Comparison of ENCODE assay signal across 1 mouse cellular context in genomic region chr7:98377257-98377656, GRCm38 (mm10).
TF ChIP-seq lines count a peak whose summit lies in the region.

No protein-coding gene starts in this region.

TF ChIP-seq in CH12.LX, 34 proteins besides CTCF, POLR2A, EP300 and RAD21:
- TF ChIP-seq USF2 (conservative IDR thresholded peaks at IDR 0.05; ENCODE audit: low read depth, low read length) (peak; percentile 28; the same call in 1 of the 2 replicates), IRF4 (IDR thresholded peaks at IDR 0.05; ENCODE audit: low read depth, low read length) (no peak), ELF1 (IDR thresholded peaks at IDR 0.05; ENCODE audit: low read depth, low read length) (no peak), MYC (IDR thresholded peaks at IDR 0.05; ENCODE audit: low read depth, low read length) (peak; percentile 53; the same call in 1 of the 2 replicates), MAFK (IDR thresholded peaks at IDR 0.05; ENCODE audit: insufficient replicate concordance, low read length) (no peak), ZNF384 (IDR thresholded peaks at IDR 0.05; ENCODE audit: low read depth, low read length) (no peak), USF1 (IDR thresholded peaks at IDR 0.05; ENCODE audit: low read depth, low read length) (peak; percentile 15; the same call in 1 of the 2 replicates), ETS1 (conservative IDR thresholded peaks at IDR 0.05; ENCODE audit: low read depth, low read length) (0 out of 2 replicates have a peak, but pooled peaks have one; percentile 33), NRF1 (IDR thresholded peaks at IDR 0.05; ENCODE audit: low read depth, low read length) (no peak), TBP (conservative IDR thresholded peaks at IDR 0.05; ENCODE audit: low read depth, low read length) (no peak), HCFC1 (IDR thresholded peaks at IDR 0.05; ENCODE audit: low read depth, low read length) (no peak), MAX (IDR thresholded peaks at IDR 0.05; ENCODE audit: low read length) (peak; percentile 41; the same call in 1 of the 2 replicates), KAT2A (IDR thresholded peaks at IDR 0.05; ENCODE audit: insufficient replicate concordance, low read length) (no peak), JUN (IDR thresholded peaks at IDR 0.05; ENCODE audit: insufficient read depth, low read depth, low read length) (no peak), RCOR1 (conservative IDR thresholded peaks at IDR 0.05; ENCODE audit: low read depth, low read length) (no peak), UBTF (IDR thresholded peaks at IDR 0.05; ENCODE audit: low read depth, low read length) (no peak), SMC3 (IDR thresholded peaks at IDR 0.05; ENCODE audit: low read depth, low read length) (no peak), ZMIZ1 (IDR thresholded peaks at IDR 0.05; ENCODE audit: low read depth, low read length) (no peak), POLR2AphosphoS2 (IDR thresholded peaks at IDR 0.05; ENCODE audit: low read depth, low read length) (no peak), PAX5 (IDR thresholded peaks at IDR 0.05; ENCODE audit: low read length) (no peak), BHLHE40 (IDR thresholded peaks at IDR 0.05; ENCODE audit: low read depth, low read length) (peak; percentile 39; the same call in 1 of the 2 replicates), CHD2 (IDR thresholded peaks at IDR 0.05; ENCODE audit: low read length) (no peak), MXI1 (IDR thresholded peaks at IDR 0.05; ENCODE audit: low read depth, low read length) (no peak; the same call in 1 of the 2 replicates), MAZ (IDR thresholded peaks at IDR 0.05; ENCODE audit: low read depth, low read length) (no peak), MEF2A (IDR thresholded peaks at IDR 0.05; ENCODE audit: borderline replicate concordance, low read depth, low read length) (no peak), TCF12 (IDR thresholded peaks at IDR 0.05; ENCODE audit: low read depth, low read length) (no peak), ZC3H11A (IDR thresholded peaks at IDR 0.05; ENCODE audit: low read depth, low read length) (no peak), NELFE (IDR thresholded peaks at IDR 0.05; ENCODE audit: low read depth, low read length) (no peak), ZKSCAN1 (IDR thresholded peaks at IDR 0.05; ENCODE audit: borderline replicate concordance, low read depth, low read length) (no peak), JUND (conservative IDR thresholded peaks at IDR 0.05; ENCODE audit: low read depth, low read length) (no peak), SIN3A (IDR thresholded peaks at IDR 0.05; ENCODE audit: low read length) (no peak), CHD1 (IDR thresholded peaks at IDR 0.05; ENCODE audit: low read depth, low read length) (no peak), GABPA (IDR thresholded peaks at IDR 0.05; ENCODE audit: insufficient replicate concordance, low read depth, low read length) (no peak), E2F4 (IDR thresholded peaks at IDR 0.05; ENCODE audit: insufficient replicate concordance, low read depth, low read length) (no peak)
